Mouse (Mus musculus): ENCODE data around the gene Fam92b.

The Fam92b gene

DNA sequence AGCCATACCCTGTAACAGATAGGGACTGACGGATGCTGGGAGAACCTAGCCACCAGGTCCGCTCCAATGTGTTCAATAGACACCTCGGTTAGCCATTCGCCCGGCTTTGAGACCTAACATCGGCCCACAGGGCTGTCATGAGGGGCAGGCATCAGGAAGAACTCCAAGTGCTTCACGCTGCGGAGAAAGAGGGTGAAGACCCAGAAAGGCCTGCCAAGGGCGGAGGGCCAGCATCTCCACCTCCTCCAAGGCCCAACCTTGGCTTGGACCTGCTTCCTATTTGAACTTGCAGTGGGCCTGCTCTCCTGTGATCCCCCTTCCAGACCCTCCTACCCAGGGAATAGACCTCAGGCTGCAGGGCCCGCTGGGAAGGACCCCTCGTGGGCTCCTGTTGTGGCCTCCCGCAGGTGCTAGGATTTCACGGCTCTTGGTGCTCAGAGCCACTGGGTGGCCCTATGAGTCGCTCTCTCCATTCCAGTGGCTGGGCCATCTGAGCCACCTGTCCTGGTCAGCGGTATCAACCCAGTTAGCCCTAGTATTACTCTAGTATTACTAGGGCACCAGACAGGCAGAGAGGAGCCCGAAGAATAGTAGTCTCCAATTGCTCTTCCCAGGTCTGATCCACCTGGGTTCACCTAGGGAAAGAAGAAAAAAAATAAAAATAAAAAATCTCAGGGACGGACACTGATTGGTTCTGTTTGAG, 13.0 kb upstream of the Fam92b start:
- DNase-seq (ENCODE audit: low spot score) = peak; percentile 61

DNA sequence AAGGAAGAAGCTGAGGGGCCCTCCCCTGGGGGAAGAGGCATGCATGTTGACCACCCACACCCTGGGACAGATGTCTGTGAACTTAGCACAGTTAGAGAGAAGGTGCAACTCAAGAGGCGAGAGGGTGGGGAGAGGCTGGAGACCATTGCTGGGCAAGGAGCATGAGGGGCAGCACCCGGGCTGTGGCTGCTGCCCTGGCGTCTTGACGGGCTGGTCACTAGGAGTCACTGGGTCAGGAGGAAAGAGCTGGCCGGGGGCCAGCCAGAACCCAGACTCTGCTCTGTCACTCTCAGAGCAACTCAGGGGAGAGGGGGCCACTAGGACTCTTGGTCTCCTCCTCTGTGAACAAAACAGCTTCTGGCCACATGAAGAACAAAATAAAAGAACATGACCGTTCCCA, 12.2 kb upstream of the Fam92b start:
- DNase-seq (ENCODE audit: low spot score) = peak; percentile 50

DNA sequence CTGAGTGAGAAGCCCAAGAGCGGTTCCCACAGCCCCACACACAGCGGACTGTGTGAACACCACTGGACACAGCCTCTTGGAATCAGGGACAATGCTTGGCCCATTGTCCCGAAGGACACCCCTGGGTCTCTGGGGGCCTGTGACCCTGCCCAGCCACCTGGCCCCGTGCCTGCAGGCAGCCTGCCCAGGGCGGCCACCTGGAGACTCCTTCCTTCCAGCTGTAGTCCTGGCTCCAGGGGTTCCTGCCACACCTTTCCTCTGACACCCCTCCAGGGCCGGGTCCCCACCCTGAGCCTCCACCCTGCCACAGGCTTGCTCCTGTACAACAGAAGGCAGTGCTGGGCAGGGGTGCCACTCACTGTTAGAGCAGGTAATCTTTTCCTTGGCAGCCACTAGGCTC, 11.2 kb upstream of the Fam92b start:
- peak; percentile 63 for DNase-seq (ENCODE audit: low spot score)

DNA sequence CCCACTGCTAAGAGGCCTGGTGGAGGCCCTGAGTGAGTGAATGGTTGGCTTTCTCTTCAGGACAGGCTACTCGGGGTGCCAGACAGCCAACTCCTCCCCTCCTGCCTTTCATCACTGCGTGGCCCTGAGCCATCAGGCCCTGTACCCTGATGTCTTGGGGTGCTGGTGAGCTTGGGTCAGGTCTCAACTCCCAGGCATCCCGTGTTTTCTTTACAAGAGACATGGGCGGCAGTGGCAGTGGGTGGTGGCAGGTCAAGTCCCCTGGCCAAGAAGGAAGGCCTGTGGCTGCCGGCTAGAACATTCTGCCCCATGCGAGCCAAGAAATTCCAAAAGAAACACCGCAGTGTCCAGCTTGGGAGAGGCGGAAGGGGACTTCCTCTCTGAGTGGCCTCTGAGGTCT, 9.2 kb upstream of the Fam92b start:
- no peak for DNase-seq (ENCODE audit: low spot score)

DNA sequence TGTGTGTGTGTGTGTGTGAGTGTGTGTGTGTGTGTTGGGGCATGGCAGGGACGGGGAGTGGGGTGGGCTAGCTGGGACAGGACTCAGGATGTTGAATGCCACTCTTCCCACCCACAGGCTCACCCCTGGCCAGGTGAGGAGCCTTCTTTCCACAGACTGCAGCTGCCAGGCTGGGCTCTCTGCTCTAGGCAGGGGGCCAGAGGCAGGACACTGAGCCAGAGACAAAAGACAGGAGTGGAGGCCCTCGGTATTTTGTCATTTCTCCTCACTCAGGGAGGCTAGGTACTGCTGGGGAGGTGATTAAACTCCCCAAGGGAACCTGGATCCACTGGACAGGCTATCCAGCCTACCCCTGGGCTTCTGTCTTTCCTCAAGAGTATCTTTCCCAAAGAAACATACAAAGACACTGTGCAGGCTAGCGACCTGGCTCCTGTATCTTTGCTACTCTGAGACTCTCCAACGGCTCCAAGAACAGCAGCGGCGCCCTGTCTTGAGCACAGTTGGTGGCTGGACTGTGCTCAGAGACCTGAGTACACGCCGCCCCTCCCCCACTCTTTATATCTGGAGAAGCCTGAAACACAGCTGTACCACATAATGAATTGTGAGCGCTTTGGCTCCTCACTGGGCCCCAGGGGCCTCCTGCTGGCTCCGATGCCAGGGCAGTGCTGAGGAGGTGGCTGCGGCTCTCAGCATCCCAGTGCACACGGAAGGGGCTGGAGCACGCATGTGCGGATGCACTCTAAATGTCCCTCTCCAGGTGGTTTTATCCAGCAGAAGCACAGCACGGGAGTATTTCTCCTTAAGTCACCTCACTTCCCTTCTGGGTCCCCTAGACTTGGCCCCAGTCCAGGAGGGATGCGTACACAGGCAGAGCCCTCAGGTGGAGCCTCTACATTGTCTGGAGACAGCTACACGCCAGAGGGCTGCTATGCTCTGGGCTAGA, 7.9 kb upstream of the Fam92b start:
- DNase-seq (ENCODE audit: low spot score) = peak; percentile 78

DNA sequence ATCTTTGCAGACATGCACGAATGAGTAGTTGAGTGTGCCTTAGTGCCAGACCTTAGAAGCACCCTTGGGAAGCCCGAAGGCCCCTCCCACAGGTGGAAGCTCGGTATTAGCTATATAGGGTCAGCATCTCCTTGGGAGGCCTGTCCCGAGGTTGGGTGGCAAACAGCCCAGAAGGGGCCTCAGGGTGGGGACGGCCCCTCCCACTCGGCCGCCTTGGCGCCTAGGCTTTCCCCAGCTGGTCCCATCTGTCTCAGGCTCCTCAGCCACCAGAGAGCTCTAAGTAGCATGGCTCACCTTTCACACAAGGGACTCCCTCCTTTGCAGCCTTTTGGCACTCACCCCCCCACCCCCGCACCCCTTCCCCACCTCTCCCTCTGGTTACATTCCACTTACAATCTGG, 7.1 kb upstream of the Fam92b start:
- peak; percentile 81 for DNase-seq (ENCODE audit: low spot score)

DNA sequence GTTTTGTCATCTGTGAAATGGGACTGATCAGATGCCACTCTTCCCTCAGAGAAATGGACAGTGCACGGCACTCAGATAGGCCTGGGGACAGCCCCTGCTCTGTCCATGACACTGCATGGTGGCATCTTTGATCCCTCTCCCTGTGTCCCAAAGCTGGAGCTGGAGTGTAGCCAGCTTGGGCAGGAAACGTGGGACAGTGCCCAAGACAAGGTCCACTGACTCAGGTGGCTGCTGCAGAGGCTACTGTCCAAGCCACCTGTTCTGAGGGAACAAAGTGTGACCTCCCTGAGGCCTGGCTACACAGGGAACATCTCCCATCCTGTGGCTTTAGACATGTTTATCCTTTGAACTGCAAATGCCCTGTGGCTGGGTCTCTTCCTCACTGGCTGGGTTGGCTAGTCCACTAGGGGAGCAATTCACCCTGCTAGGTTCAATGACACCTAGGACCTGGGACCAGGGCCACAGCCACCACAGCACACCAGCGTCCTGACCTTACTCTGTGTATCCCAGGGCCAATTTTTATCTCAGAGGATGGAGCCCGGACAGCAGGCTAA, 4.7 kb upstream of the Fam92b start:
- no peak for DNase-seq (ENCODE audit: low spot score)

DNA sequence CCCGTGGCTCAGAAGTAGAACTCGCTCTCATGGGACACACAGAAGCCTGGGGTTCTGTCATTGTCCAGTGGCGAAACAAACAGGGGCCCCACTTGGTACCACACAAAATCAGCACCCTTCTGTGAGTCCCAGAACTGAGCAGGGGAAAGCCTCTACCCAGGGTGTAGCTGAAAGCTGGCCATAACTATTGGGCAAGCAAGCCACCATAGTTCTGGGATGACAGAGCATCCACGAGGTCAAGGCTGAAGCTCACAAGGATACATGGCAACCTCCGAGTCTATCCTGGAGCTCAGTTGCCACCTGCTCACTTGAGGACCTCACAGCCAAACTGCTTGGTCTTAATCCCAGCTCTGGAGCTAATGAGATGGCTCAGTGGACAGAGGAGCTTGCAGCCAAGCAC, 4.0 kb upstream of the Fam92b start:
- no peak for DNase-seq (ENCODE audit: low spot score)

DNA sequence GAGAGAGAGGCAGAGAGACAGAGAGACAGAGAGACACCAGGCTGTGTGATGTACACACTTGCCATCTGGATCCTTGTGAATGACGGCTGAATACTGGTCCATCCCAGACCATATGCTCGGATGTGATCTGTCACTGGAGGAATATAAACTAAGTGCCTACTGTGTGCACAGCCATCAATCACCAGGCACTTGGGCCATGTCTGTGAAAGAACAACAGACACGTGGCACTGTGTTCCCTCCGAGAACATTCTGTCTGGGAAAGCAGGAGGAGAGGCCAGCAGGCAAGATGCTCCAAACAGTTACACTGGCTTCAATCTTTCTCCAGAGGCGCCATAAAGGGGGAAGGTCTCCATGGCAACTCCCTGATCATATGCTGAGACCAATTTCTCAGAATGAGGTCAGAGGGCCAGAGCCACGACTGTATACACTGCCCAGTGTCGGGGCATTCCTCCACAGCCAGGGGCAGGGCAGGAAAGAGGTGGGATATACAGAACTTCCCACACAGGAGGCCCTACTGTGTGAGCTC, 3.2 kb upstream of the Fam92b start:
- no peak for DNase-seq (ENCODE audit: low spot score)

DNA sequence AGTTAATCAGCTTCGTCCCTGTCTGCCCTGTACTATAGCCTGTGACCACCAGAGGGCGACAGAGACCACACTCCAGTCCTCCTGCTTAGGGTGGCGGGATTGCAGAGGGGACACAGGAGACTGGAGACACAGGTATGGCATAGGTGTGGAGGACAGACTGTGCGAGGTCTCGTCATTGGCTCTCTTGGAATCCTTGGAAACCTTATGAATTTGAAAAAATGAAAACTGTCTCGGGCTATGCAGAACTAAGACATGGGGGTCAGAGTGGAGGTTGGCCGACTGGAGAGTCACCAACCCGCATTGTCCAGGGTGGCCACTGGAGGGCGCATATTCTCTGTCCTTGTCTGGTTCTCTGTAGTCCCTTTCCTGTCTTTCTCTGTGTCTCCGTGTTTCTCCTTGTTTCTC, 1.8 kb upstream of the Fam92b start:
- peak; percentile 96 for DNase-seq (ENCODE audit: low spot score)

DNA sequence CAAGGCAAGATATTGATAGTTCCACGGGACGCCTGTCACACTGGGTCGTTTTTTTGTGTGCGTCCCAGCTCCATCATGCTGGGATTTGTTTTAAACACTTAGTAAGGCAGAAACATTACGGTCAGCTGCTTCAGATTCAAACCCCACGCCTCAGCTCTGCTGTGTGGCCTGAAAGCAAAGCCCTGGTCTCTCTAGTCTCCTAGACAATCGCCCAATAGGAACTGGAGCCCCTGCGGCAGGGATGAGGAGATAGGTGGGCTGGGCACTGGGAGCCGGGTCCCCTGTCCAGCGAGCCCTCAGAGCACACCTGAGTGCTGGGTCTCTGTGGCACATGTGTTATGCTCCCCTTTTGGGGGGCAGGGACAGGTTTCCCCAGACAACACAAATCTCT, 853 bp upstream of the Fam92b start:
- DNase-seq (ENCODE audit: low spot score) = no peak

DNA sequence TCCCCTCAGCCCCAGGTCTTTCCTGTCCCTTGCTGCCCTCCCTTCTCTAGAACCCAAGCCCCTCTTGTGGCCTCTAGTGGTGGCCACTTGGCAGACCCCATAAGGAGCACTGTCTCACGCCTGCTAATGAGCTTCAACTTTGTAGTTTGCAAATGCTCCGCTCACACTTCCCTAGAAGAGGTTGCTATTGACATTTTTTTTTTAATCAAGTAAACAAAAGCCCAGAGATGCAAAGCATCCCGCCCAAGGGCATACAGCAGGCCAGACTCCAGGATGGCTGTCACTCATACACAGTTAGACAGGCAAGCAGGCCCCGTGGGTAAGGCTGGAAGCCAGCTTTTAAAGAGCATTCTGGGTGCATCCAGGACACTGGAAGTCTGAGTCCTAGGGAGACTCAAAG, 661 bp downstream of the Fam92b start:
- DNase-seq (ENCODE audit: low spot score) = no peak

DNA sequence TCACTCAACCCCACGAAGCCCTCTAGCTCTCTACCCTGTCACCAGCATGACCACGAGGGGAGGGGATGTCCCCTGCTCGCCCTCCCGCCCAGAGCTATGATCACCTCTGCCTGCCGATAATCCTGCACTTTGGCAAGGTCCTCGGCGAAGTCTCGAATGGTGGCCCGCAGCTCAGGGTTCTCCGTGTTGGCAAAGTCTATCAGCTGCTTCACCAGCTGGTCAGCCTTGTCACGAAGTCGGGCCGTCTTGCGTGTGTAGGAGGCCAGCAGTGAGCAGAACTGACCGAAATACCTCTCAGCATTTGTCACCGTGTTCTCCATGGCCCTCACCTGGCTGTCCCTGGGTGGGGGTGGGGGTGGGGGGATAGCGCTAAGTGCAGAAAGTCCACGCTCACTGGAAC, 2.7 kb downstream of the Fam92b start:
- DNase-seq (ENCODE audit: low spot score) = no peak

DNA sequence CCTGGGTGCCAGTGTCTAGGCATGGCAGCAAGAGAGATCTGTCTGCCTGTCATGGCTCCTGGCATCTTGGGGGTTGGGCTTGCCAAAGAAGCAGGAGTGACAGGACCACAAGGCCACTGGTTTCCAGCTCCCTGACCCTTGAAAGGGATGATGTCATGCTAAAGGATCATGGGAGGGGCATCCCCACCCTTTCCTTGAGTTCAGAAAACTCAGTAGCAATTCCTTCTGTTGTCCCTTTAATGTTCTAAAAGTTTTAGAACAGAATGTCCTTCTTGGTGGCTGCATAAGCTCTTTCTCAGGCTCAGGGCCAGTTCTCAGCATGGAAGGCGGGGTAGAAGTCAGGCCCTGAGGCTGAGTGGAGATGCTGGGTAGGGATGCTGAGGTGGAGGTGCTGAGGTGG, 4.1 kb downstream of the Fam92b start:
- DNase-seq (ENCODE audit: low spot score) = no peak

DNA sequence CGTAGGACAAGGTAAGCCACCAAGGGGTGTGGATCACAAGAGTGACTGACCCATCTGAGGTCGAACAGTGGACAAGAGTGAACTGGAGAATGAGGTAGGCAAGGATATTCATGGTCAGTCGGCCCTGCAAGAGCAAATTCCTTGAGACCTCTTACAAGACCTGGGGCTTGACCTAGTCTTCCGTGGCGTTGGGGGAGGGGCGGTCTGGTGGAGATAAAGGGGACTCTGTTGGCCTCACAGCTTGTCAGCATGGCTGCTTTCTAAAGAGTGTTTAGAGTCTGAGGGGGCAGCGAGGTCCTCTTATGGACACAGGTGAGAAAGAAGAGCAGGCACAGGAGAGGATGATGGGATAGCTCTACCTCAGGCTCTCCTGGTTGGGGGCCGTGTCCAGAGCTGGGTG, 8.1 kb downstream of the Fam92b start:
- peak; percentile 61 for DNase-seq (ENCODE audit: low spot score)

DNA sequence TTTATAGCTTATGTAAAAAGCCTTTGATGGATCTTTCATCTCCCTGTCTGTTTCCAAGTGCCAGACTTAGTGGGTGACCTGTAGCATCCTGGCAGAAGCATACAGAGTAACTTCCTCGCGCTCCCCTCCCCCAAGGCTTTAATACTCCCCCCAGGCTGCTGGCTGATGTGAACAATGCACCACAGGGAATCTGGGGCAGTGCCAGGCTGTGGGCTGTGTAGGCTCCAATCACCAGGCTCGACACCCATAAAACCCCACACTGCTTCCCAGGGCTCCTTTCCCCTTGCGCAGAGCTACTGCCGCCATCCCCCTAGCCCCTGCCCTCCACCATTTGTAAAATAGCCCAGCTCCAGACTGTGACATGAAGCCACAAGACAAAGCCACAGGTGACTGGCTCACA, 9.4 kb downstream of the Fam92b start:
- DNase-seq (ENCODE audit: low spot score) = no peak

DNA sequence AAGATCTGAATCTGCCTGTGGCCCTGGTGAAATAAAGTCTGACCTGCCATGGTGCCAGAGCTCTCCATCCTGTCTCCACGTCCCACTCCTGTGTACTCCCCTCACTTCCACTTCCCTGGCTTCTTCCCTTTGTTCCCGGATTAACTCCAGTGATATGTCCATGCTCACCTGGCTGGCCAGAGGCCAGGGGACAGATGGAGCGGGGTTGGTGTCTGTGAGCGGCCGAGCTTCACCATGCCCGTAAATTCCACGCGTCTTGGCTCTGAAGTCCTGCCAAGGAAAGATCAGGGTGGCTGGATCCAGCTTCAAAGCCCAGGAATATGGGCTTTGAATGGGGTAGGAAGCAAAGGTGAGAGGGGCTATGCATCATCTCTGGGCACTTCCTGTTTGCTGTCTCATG, 10.1 kb downstream of the Fam92b start:
- DNase-seq (ENCODE audit: low spot score) = no peak

DNA sequence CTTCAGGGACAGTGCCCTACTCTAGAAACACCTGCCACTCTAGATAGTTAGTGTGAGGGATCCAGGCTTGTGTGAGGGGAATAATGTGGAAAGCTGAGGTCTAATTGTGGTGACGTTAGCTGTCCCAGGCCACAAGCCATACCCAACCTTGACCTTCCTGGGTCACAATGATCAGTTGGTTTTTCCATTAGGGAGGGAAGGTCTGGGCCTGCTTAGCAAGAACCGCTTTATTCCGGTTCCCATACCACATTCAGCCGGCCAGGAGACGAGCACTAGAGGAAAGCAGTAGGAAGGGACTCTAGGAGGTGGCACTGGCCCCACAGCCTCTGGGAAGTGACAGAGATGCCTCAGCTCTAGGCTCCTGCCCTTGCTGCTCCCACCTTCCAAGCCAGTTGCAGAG, 13.2 kb downstream of the Fam92b start:
- DNase-seq (ENCODE audit: low spot score) = no peak

DNA sequence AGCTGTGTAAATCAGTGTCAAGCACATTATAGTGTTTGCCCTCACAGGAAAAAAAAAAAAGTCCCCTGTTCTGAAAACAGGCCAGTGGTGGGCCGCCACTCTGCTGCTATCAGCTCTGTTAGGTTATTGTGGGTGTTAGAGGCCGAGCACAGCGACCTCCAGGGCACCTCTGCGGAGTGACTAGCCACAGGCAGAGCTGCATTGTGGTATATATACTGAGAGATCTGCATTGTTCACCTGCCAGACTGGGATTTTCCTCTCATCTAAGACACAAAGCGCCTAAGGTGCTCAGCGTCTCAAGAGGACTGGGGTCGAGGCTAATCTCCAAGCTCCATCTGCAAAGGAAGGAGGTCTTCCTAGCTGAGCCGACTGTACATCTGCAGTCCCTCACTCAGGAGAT, 13.9 kb downstream of the Fam92b start:
- no peak for DNase-seq (ENCODE audit: low spot score)

DNA sequence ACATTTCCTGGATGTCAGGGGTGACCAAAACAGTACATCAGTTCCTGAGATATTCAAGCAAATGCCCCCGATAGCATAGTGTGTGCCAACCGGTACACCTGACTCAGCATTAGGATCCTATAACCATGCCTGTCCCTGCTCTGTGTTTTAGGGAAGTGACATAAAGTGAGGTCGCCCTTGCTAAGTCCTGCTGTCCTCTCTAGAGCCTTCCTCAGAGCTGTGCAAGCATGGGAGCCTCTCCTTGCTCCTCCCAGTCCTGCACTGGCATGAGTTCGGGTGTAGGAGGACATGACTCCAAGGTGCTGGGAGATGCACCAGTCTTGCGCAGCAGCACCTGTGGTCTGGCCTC, 14.9 kb downstream of the Fam92b start:
- DNase-seq (ENCODE audit: low spot score) = no peak

DNA sequence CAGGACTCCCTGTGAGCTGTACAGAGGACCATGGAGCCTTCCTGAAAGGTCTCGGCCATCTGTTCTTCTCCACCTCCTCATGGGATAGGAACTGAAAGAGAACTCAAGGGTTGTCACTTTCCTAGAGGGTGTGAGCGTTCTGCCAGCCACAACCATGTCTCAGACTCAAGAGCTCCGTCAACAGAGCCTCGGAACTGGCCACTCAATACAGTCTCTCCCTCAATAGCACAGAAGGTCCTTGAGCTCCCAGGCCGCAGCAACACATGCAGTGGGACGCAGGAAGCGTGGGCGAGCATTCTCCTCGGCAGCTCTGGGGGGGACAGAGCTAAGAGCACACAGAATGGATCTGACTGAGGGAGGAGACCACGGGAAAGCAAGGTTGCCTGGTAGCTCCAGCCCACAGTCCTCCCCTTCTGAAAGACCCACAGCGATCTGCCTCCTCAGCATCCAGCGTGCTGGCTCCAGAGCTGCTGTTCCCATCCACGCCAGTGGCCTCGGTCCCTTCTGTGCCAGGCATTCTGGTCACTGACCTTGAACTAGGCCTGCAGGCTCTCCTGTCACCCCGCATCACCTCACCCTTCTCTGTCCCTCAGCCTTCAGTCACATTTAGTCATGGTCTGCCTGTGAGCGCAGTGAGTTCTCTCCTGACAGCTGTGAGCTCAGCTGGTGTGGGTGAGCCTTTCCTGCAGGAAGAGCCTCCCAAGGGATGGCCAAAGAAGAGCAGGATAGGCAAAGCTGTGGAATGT, 15.4 kb downstream of the Fam92b start:
- DNase-seq (ENCODE audit: low spot score) = no peak

DNA sequence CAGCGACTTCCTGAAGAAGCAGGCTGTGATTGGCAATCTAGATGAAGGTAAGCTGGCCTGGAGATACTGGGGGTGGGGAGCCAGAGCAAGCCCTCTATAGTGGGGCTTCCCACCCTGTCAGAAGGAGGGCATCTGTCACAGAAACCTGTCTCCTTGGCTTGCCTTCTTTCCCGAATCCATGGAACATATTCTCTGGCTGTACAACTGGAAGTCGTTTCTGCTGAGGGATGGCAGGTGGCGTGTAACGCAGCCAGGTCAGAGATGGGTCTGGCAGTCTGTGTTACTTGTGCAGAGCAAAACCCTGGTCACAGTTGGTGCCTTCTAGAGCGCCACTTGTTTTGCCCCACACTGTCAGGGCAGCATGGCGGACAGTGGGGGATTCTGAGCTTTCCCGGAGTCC, 16.9 kb downstream of the Fam92b start:
- DNase-seq (ENCODE audit: low spot score) = no peak
